13 mouse cellular contexts compared by ENCODE assay signal in the genomic region with DNA sequence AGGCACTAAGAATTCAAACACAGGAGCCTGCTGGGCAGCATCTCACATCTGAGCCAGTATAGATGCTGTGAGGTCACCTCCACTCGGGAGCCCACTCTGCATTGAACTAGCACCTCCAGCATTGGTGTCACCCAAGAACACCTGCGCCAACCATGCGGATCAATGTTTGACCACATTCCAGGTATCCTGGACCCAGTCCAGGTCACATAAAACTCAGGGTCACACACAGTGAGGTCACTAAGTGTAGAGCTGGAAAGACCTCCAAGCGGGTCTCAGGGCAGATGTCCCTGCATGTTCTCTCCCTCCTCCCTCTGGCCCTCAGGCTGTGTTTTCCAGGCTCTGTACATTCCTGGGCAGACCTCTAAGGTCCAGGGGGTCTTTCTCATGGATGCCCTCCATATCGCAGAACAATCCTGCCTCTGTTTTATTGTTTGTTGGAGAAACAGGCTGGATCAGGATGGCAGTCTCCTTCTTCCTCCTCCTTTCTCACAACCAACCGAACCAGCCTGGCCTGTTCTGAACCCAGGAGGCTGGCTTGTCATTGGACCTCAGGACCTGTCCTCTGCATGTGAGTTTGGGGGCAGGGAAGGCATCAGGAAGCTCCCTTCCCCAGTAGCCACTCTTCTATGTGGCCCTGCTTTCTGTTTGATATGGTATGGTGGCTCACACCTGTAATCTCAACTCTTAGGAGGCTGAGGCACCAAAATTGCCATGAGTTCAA. TPM values are rescaled to one million over a fixed set of nuclear protein-coding genes. Genes with fewer than 3 reads are reported as not detected.
DNase-seq lines count a peak whose midpoint lies in the region; ATAC-seq and TF ChIP-seq lines count a peak whose summit lies in the region.
"Had no signal": no experiment of that assay in that cellular context is flagged by ENCODE, and none has a peak within 500 bp of the region (broad histone marks: within the 10 kb centered on the region; RNA-seq: fewer than 3 reads in every experiment).

No protein-coding gene starts in this region.

- no peak overlapping the region for H3K4me3 ChIP-seq in kidney, postnatal 0 days (replicated peaks; ENCODE audit: low read depth, low read length)
- H3K4me3 ChIP-seq in hindbrain, embryonic 14.5 days (replicated peaks; ENCODE audit: low read length): no peak overlapping the region
- H3K4me3 ChIP-seq in hindbrain, embryonic 13.5 days: no peak overlapping the region
- H3K4me3 ChIP-seq: neural tube, embryonic 15.5 days had no signal

- no peaks in the 10 kb centered on the region for H3K36me3 ChIP-seq in kidney, postnatal 0 days (ENCODE audit: insufficient read depth, low read length)
- H3K36me3 ChIP-seq in hindbrain, embryonic 14.5 days (replicated peaks; ENCODE audit: control insufficient read depth, insufficient read depth): no peaks in the 10 kb centered on the region
- H3K36me3 ChIP-seq in hindbrain, embryonic 13.5 days: no peaks in the 10 kb centered on the region
- H3K36me3 ChIP-seq: neural tube, embryonic 15.5 days had no signal

- H3K9ac ChIP-seq in kidney, postnatal 0 days (ENCODE audit: low read depth, low read length): no peak overlapping the region
- H3K9ac ChIP-seq in hindbrain, embryonic 14.5 days: no peak overlapping the region
- H3K9ac ChIP-seq in hindbrain, embryonic 13.5 days: no peak overlapping the region
- H3K9ac ChIP-seq: neural tube, embryonic 15.5 days had no signal

- H3K9me3 ChIP-seq in kidney, postnatal 0 days (replicated peaks; ENCODE audit: low read length): no peaks in the 10 kb centered on the region
- H3K9me3 ChIP-seq in hindbrain, embryonic 14.5 days (ENCODE audit: control insufficient read depth, low read length): no peaks in the 10 kb centered on the region
- 0 out of 2 replicates have a peak, but pooled peaks cover 3% of the 10 kb centered on the region for H3K9me3 ChIP-seq in hindbrain, embryonic 13.5 days
- H3K9me3 ChIP-seq: neural tube, embryonic 15.5 days had no signal

- TF ChIP-seq CTCF in kidney, postnatal 0 days (IDR thresholded peaks at IDR 0.05; ENCODE audit: low read depth): no peak

- peak; percentile 36 for DNase-seq in urinary bladder, adult 2 months (ENCODE audit: low spot score)
- no peak for DNase-seq in urinary bladder, postnatal 4 days (ENCODE audit: low spot score in 2 of 2)
- DNase-seq in kidney, postnatal 0 days (ENCODE audit: low spot score): peak; percentile 38
- DNase-seq in lung, postnatal 36 days: peak; percentile 43
- DNase-seq in hindbrain, embryonic 14.5 days (ENCODE audit: low spot score): no peak
- no peak for DNase-seq in adrenal gland, postnatal 25 days
- DNase-seq: cerebellum, postnatal 36 days; heart, adult 18-20 months; heart, postnatal 36 days; thymus, adult 2 months had no signal

- 62% methylated on average over 6 of the region's 6 CpGs for WGBS in kidney, postnatal 0 days
- WGBS in hindbrain, embryonic 14.5 days: 86% methylated on average over 6 of the region's 6 CpGs
- 91% methylated on average over 6 of the region's 6 CpGs for WGBS in hindbrain, embryonic 13.5 days

- H3K27ac ChIP-seq in kidney, postnatal 0 days: peak overlapping the region; percentile 77
- H3K27ac ChIP-seq in hindbrain, embryonic 14.5 days: no peak overlapping the region
- no peak overlapping the region for H3K27ac ChIP-seq in hindbrain, embryonic 13.5 days
- H3K27ac ChIP-seq: macrophage; neural tube, embryonic 15.5 days had no signal

- no peaks in the 10 kb centered on the region for H3K4me1 ChIP-seq in kidney, postnatal 0 days (replicated peaks; ENCODE audit: insufficient read depth, low read length)
- no peaks in the 10 kb centered on the region for H3K4me1 ChIP-seq in hindbrain, embryonic 14.5 days (replicated peaks; ENCODE audit: control insufficient read depth, insufficient read depth, low read length)
- H3K4me1 ChIP-seq in hindbrain, embryonic 13.5 days (replicated peaks): no peaks in the 10 kb centered on the region
- H3K4me1 ChIP-seq: neural tube, embryonic 15.5 days had no signal

- peak; percentile 65 for ATAC-seq in kidney, postnatal 0 days (replicated peaks; ENCODE audit: low FRiP score, low read depth)
- ATAC-seq in hindbrain, embryonic 14.5 days (ENCODE audit: low FRiP score): no peak
- no peak for ATAC-seq in hindbrain, embryonic 13.5 days (ENCODE audit: low FRiP score)

- no peaks in the 10 kb centered on the region for H3K27me3 ChIP-seq in kidney, postnatal 0 days (ENCODE audit: insufficient read depth, low read length)
- H3K27me3 ChIP-seq in hindbrain, embryonic 14.5 days (ENCODE audit: control insufficient read depth, insufficient read depth, low read length): no peaks in the 10 kb centered on the region
- no peaks in the 10 kb centered on the region for H3K27me3 ChIP-seq in hindbrain, embryonic 13.5 days
- H3K27me3 ChIP-seq: neural tube, embryonic 15.5 days had no signal

- no peak overlapping the region for H3K4me2 ChIP-seq in kidney, postnatal 0 days (ENCODE audit: low read length)
- no peak overlapping the region for H3K4me2 ChIP-seq in hindbrain, embryonic 14.5 days (replicated peaks)
- H3K4me2 ChIP-seq in hindbrain, embryonic 13.5 days: no peak overlapping the region
- H3K4me2 ChIP-seq: neural tube, embryonic 15.5 days had no signal

RNA-seq across cellular contexts. Expression of a gene that starts 45.0 kb away (rescaled TPM):
- 5.4 and 6.9 TPM in 2 replicates for polyA plus RNA-seq in urinary bladder, adult 2 months (2012; rRNA removed)
- 2.6 and 3.0 TPM in 2 replicates for polyA plus RNA-seq in kidney, postnatal 0 days (2015; fragmentation: Nextera tagmentation; extraction: Ambion mirVana)
- polyA plus RNA-seq in hindbrain, embryonic 14.5 days (2014; fragmentation: Nextera tagmentation; extraction: Ambion mirVana): 10.7 and 11.3 TPM in 2 replicates
- total RNA-seq in adrenal gland, postnatal 25 days (2021): 4.9 and 11.8 TPM in 2 replicates
- 6.5 and 6.8 TPM in 2 replicates for polyA plus RNA-seq in hindbrain, embryonic 13.5 days (2015; fragmentation: Nextera tagmentation; extraction: Ambion mirVana)
- polyA plus RNA-seq: macrophage had no signal

Comparison
In these comparisons a context has a peak if more than half of its experiments do, and no peak if none do; other contexts are left out.
1. DNase-seq: peak in urinary bladder, adult 2 months (single experiment), kidney, postnatal 0 days (single experiment) and lung, postnatal 36 days (single experiment); none in urinary bladder, postnatal 4 days (0 of 2), hindbrain, embryonic 14.5 days (single experiment) and adrenal gland, postnatal 25 days (single experiment).